Mouse (Mus musculus): ENCODE data around the gene Slc19a2. TPM values are rescaled to one million over a fixed set of nuclear protein-coding genes. Genes with fewer than 3 reads are reported as not detected.

Gene Slc19a2
- polyA plus RNA-seq (2015; fragmentation: Nextera tagmentation; extraction: Ambion mirVana), result 7.2 and 7.7 TPM in 2 replicates

- H3K4me3 ChIP-seq, result peak within 1 kb of the TSS; percentile 67
- peak within 1 kb of the TSS; percentile 75 for H3K27ac ChIP-seq
- H3K4me2 ChIP-seq, result peak within 1 kb of the TSS; percentile 84
Observed at GRCm38 (mm10) chr1:164248465-164249331, at the start of gene Slc19a2. Slc19a2 (plus strand) TSS chr1:164249046.

GRCm38 (mm10) chr1:164199551-164199950 is 49.3 kb upstream of the Slc19a2 start:
- WGBS, result 89% methylated on average over 4 of the region's 4 CpGs
- no peak for ATAC-seq
- H3K36me3 ChIP-seq (ENCODE audit: poor library complexity, severe bottlenecking), result no peaks in the 10 kb centered on the region
- no peak overlapping the region for H3K9ac ChIP-seq
- no peak overlapping the region for H3K27ac ChIP-seq
- H3K27me3 ChIP-seq, result no peaks in the 10 kb centered on the region
- no peak overlapping the region for H3K4me3 ChIP-seq
- H3K4me1 ChIP-seq, result no peaks in the 10 kb centered on the region
- H3K9me3 ChIP-seq (replicated peaks), result no peaks in the 10 kb centered on the region
- no peak overlapping the region for H3K4me2 ChIP-seq

More at GRCm38 (mm10) chr1:164248465-164249331, at the start of gene Slc19a2:
- WGBS, result under 1% methylated on average over 64 of the region's 79 CpGs
- H3K9ac ChIP-seq, result peak within 1 kb of the TSS; percentile 77
- H3K27me3 ChIP-seq, result no peaks in the 10 kb centered on the region
- peak; percentile 97 for ATAC-seq
- H3K9me3 ChIP-seq (replicated peaks), result no peaks in the 10 kb centered on the region
- peaks cover 28% of the 10 kb centered on the region for H3K4me1 ChIP-seq
- no peaks in the 10 kb centered on the region for H3K36me3 ChIP-seq (ENCODE audit: poor library complexity, severe bottlenecking)

GRCm38 (mm10) chr1:164208437-164208836 is 40.4 kb upstream of the Slc19a2 start:
- Histone ChIP-seq H3K4me3 (no peak overlapping the region), H3K9ac (no peak overlapping the region), H3K27me3 (no peaks in the 10 kb centered on the region), H3K4me2 (no peak overlapping the region), H3K4me1 (no peaks in the 10 kb centered on the region), H3K36me3 (ENCODE audit: poor library complexity, severe bottlenecking) (no peaks in the 10 kb centered on the region), H3K9me3 (replicated peaks) (no peaks in the 10 kb centered on the region), H3K27ac (no peak overlapping the region)
- no peak for ATAC-seq
- WGBS, result 87% methylated on average over 2 of the region's 2 CpGs

- Histone ChIP-seq H3K9me3 (replicated peaks) (no peaks in the 10 kb centered on the region), H3K4me1 (no peaks in the 10 kb centered on the region), H3K27ac (no peak overlapping the region), H3K36me3 (ENCODE audit: poor library complexity, severe bottlenecking) (no peaks in the 10 kb centered on the region), H3K27me3 (no peaks in the 10 kb centered on the region), H3K4me2 (no peak overlapping the region), H3K4me3 (no peak overlapping the region), H3K9ac (no peak overlapping the region)
- 88% methylated on average over 4 of the region's 4 CpGs for WGBS
- ATAC-seq, result no peak
Observed at GRCm38 (mm10) chr1:164210899-164211298, 37.9 kb upstream of the Slc19a2 start.

- H3K4me3 ChIP-seq, result no peak overlapping the region
- no peak overlapping the region for H3K4me2 ChIP-seq
- no peaks in the 10 kb centered on the region for H3K27me3 ChIP-seq
- no peak overlapping the region for H3K9ac ChIP-seq
- H3K4me1 ChIP-seq, result 0 out of 2 replicates have a peak, but pooled peaks cover under 1% of the 10 kb centered on the region
- no peaks in the 10 kb centered on the region for H3K36me3 ChIP-seq (ENCODE audit: poor library complexity, severe bottlenecking)
- no peak overlapping the region for H3K27ac ChIP-seq
- ATAC-seq, result no peak
- WGBS, result 87% methylated on average over 8 of the region's 8 CpGs
- H3K9me3 ChIP-seq (replicated peaks), result no peaks in the 10 kb centered on the region
Observed at GRCm38 (mm10) chr1:164212686-164213085, 36.2 kb upstream of the Slc19a2 start.

- ATAC-seq, result no peak
Observed at GRCm38 (mm10) chr1:164214190-164214589, 34.7 kb upstream of the Slc19a2 start.

GRCm38 (mm10) chr1:164215097-164215496 is 33.7 kb upstream of the Slc19a2 start:
- Histone ChIP-seq H3K27me3 (no peaks in the 10 kb centered on the region), H3K36me3 (ENCODE audit: poor library complexity, severe bottlenecking) (no peaks in the 10 kb centered on the region), H3K9ac (no peak overlapping the region), H3K27ac (no peak overlapping the region), H3K9me3 (replicated peaks) (no peaks in the 10 kb centered on the region), H3K4me1 (peaks cover 8% of the 10 kb centered on the region; the same call in 1 of the 2 replicates), H3K4me3 (no peak overlapping the region), H3K4me2 (no peak overlapping the region)
- WGBS, result 86% methylated on average over 3 of the region's 3 CpGs
- no peak for ATAC-seq

More at GRCm38 (mm10) chr1:164214190-164214589, 34.7 kb upstream of the Slc19a2 start:
- Histone ChIP-seq H3K4me3 (no peak overlapping the region), H3K27ac (no peak overlapping the region), H3K9me3 (replicated peaks) (no peaks in the 10 kb centered on the region), H3K4me1 (peaks cover 8% of the 10 kb centered on the region; the same call in 1 of the 2 replicates), H3K27me3 (no peaks in the 10 kb centered on the region), H3K4me2 (no peak overlapping the region), H3K36me3 (ENCODE audit: poor library complexity, severe bottlenecking) (no peaks in the 10 kb centered on the region), H3K9ac (no peak overlapping the region)
- whole genome bisulfite sequencing, result 56% methylated on average over 8 of the region's 8 CpGs

GRCm38 (mm10) chr1:164215540-164215939 is 33.3 kb upstream of the Slc19a2 start:
- H3K4me2 ChIP-seq, result no peak overlapping the region
- H3K4me1 ChIP-seq, result peaks cover 8% of the 10 kb centered on the region; the same call in 1 of the 2 replicates
- no peaks in the 10 kb centered on the region for H3K9me3 ChIP-seq (replicated peaks)
- WGBS, result 77% methylated on average over 6 of the region's 6 CpGs
- no peaks in the 10 kb centered on the region for H3K27me3 ChIP-seq
- no peak for ATAC-seq
- H3K4me3 ChIP-seq, result no peak overlapping the region
- no peak overlapping the region for H3K9ac ChIP-seq
- H3K27ac ChIP-seq, result no peak overlapping the region
- H3K36me3 ChIP-seq (ENCODE audit: poor library complexity, severe bottlenecking), result no peaks in the 10 kb centered on the region

GRCm38 (mm10) chr1:164217791-164218685 is 30.8 kb upstream of the Slc19a2 start:
- 31% methylated on average over 15 of the region's 15 CpGs for whole genome bisulfite sequencing

GRCm38 (mm10) chr1:164220261-164220660 is 28.6 kb upstream of the Slc19a2 start:
- Histone ChIP-seq H3K27me3 (no peaks in the 10 kb centered on the region), H3K9ac (no peak overlapping the region), H3K9me3 (replicated peaks) (no peaks in the 10 kb centered on the region), H3K4me3 (no peak overlapping the region), H3K36me3 (ENCODE audit: poor library complexity, severe bottlenecking) (no peaks in the 10 kb centered on the region), H3K27ac (no peak overlapping the region), H3K4me1 (peaks cover 8% of the 10 kb centered on the region; the same call in 1 of the 2 replicates), H3K4me2 (no peak overlapping the region)
- WGBS, result 93% methylated on average over 4 of the region's 4 CpGs
- no peak for ATAC-seq

More at GRCm38 (mm10) chr1:164217791-164218685, 30.8 kb upstream of the Slc19a2 start:
- Histone ChIP-seq H3K36me3 (ENCODE audit: poor library complexity, severe bottlenecking) (no peaks in the 10 kb centered on the region), H3K9me3 (replicated peaks) (no peaks in the 10 kb centered on the region), H3K4me1 (peaks cover 8% of the 10 kb centered on the region; the same call in 1 of the 2 replicates), H3K4me3 (no peak overlapping the region), H3K27me3 (no peaks in the 10 kb centered on the region), H3K4me2 (peak overlapping the region; percentile 25; the same call in 1 of the 2 replicates), H3K9ac (no peak overlapping the region), H3K27ac (no peak overlapping the region)
- 0 out of 2 replicates have a peak, but pooled peaks have one; percentile 41 for ATAC-seq

- peaks cover 3% of the 10 kb centered on the region; the same call in 1 of the 2 replicates for H3K4me1 ChIP-seq
- no peak for ATAC-seq
- H3K4me3 ChIP-seq, result no peak overlapping the region
- no peaks in the 10 kb centered on the region for H3K27me3 ChIP-seq
- no peak overlapping the region for H3K4me2 ChIP-seq
- H3K27ac ChIP-seq, result no peak overlapping the region
- no peaks in the 10 kb centered on the region for H3K9me3 ChIP-seq (replicated peaks)
- H3K9ac ChIP-seq, result no peak overlapping the region
- H3K36me3 ChIP-seq (ENCODE audit: poor library complexity, severe bottlenecking), result no peaks in the 10 kb centered on the region
Observed at GRCm38 (mm10) chr1:164223089-164223488, 25.8 kb upstream of the Slc19a2 start.
